Mouse (Mus musculus) lung, adult 2 months (tissue): Measurements from ENCODE around the gene Rtn3. TPM values are rescaled to one million over a fixed set of nuclear protein-coding genes. Genes with fewer than 3 reads are reported as not detected.
"Not testable (repeated sequence)": the region's sequence is repeated elsewhere in the genome, so short reads cannot be mapped to it uniquely, and the experiment has no call there.

Source experiments
- DNase-seq: peaks from one replicate; pipeline ENCODE4 v3.0.0; 2022
- H3K4me1 ChIP-seq: fragments of 200-500 bp; 2 replicates; pipeline ENCODE4 v1.6.1; 2011; ENCODE audit warnings: low read length; ENCODE audit not compliant: control insufficient read depth, insufficient read depth
- H3K4me3 ChIP-seq: fragments of 200-500 bp; replicated peaks from 2 replicates; pipeline ENCODE3; 2011; ENCODE audit warnings: low read depth, mild to moderate bottlenecking, control low read depth, low read length; ENCODE audit errors: extremely low read depth
- CTCF ChIP-seq: fragments of 200-500 bp; IDR thresholded peaks from 2 replicates; pipeline ENCODE4 v1.5.1; 2011; ENCODE audit warnings: mild to moderate bottlenecking, low read length, control low read depth; ENCODE audit not compliant: insufficient read depth
- POLR2A ChIP-seq: fragments of 200-500 bp; IDR thresholded peaks from 2 replicates; pipeline ENCODE4 v1.6.1; 2011; ENCODE audit warnings: low read depth, mild to moderate bottlenecking, control low read depth, low read length, borderline replicate concordance; ENCODE audit errors: extremely low read depth
- WGBS: fragments of 180-500 bp; shearing (Covaris S2); methylation state at CpG from one replicate; pipeline ENCODE4 v1.1.7; 2018; 5-methylcytosine and 5-hydroxymethylcytosine counted together
- polyA plus RNA-seq: library from polyadenylated mRNA; depleted of rRNA; stranded (reverse); fragments of >200 nt; gene quantifications from 2 replicates; pipeline ENCODE4 v1.2.3, GENCODE M21; 2012

Rtn3 gene
- polyA plus RNA-seq, 1 experiment, result 106 TPM

- DNase-seq, result no peak
- Histone ChIP-seq H3K4me1 (peaks cover 8% of the 10 kb centered on the region), H3K4me3 (no peak overlapping the region)
- WGBS, result 81% methylated on average over 1 of the region's 1 CpGs
- TF ChIP-seq CTCF, result no peak
- TF ChIP-seq POLR2A, result no peak
Measured at GRCm38 (mm10) chr19:7506321-7506720, 23.2 kb upstream of the Rtn3 start.

- DNase-seq, result no peak
- Histone ChIP-seq H3K4me3 (no peak overlapping the region), H3K4me1 (peaks cover 8% of the 10 kb centered on the region)
- 65% methylated on average over 2 of the region's 2 CpGs for WGBS
- TF ChIP-seq CTCF, result no peak
- no peak for TF ChIP-seq POLR2A
Measured at GRCm38 (mm10) chr19:7502432-7502831, 19.4 kb upstream of the Rtn3 start.

- TF ChIP-seq POLR2A, result no peak
- no peak for DNase-seq
- Histone ChIP-seq H3K4me3 (no peak overlapping the region), H3K4me1 (peaks cover 7% of the 10 kb centered on the region)
- WGBS, result 72% methylated on average over 1 of the region's 1 CpGs
Measured at GRCm38 (mm10) chr19:7500701-7501100, 17.6 kb upstream of the Rtn3 start.

GRCm38 (mm10) chr19:7498816-7499215, 15.7 kb upstream of the Rtn3 start:
- WGBS, result 53% methylated on average over 2 of the region's 2 CpGs
- peaks cover 6% of the 10 kb centered on the region for H3K4me1 ChIP-seq
- TF ChIP-seq POLR2A, result no peak
- TF ChIP-seq CTCF, result no peak
- DNase-seq, result no peak
- no peak overlapping the region for H3K4me3 ChIP-seq

- WGBS, result 55% methylated on average over 1 of the region's 1 CpGs
- not testable (repeated sequence) for H3K4me1 ChIP-seq, H3K4me3 ChIP-seq, DNase-seq
Measured at GRCm38 (mm10) chr19:7496070-7496469, 13.0 kb upstream of the Rtn3 start.

- peak overlapping the region; percentile 72 for H3K4me3 ChIP-seq
- 21% methylated on average over 14 of the region's 14 CpGs for WGBS
- H3K4me1 ChIP-seq, result peaks cover 4% of the 10 kb centered on the region; the same call in 1 of the 2 replicates
- TF ChIP-seq CTCF, result no peak
- DNase-seq, result no peak
Measured at GRCm38 (mm10) chr19:7495221-7496038, 12.3 kb upstream of the Rtn3 start.

- H3K4me3 ChIP-seq, result peak overlapping the region; percentile 72
- peaks cover 4% of the 10 kb centered on the region; the same call in 1 of the 2 replicates for H3K4me1 ChIP-seq
- peak; percentile 92 for DNase-seq
- peak; percentile 79; the same call in 1 of the 2 replicates for TF ChIP-seq POLR2A
- no peak for TF ChIP-seq CTCF
- under 1% methylated on average over 84 of the region's 84 CpGs for WGBS
Measured at GRCm38 (mm10) chr19:7494187-7495015, 11.3 kb upstream of the Rtn3 start.

- peak within 1 kb of the TSS; percentile 72 for H3K4me3 ChIP-seq
- no peak for DNase-seq
- TF ChIP-seq CTCF (no peak), POLR2A (no peak)
- WGBS, result 21% methylated on average over 31 of the region's 31 CpGs
- peaks cover 4% of the 10 kb centered on the region; the same call in 1 of the 2 replicates for H3K4me1 ChIP-seq
Measured at GRCm38 (mm10) chr19:7493352-7494186, 10.5 kb upstream of the Rtn3 start, which contains the start of gene Atl3. Atl3 (plus strand) TSS chr19:7494040.

GRCm38 (mm10) chr19:7492682-7493081, 9.6 kb upstream of the Rtn3 start:
- no peak for DNase-seq
- TF ChIP-seq POLR2A, result no peak
- no peak for TF ChIP-seq CTCF
- peaks cover 4% of the 10 kb centered on the region; the same call in 1 of the 2 replicates for H3K4me1 ChIP-seq
- H3K4me3 ChIP-seq, result no peak overlapping the region
- WGBS, result 83% methylated on average over 2 of the region's 2 CpGs
